Mouse (Mus musculus): ENCODE measurements at regions not wholly inside any gene's neighbourhood (a gene's known extent, or its start where the extent isn't known, plus 50 kb on each side); places are given as distances from the start of the nearest gene placed in this dataset.

DNA sequence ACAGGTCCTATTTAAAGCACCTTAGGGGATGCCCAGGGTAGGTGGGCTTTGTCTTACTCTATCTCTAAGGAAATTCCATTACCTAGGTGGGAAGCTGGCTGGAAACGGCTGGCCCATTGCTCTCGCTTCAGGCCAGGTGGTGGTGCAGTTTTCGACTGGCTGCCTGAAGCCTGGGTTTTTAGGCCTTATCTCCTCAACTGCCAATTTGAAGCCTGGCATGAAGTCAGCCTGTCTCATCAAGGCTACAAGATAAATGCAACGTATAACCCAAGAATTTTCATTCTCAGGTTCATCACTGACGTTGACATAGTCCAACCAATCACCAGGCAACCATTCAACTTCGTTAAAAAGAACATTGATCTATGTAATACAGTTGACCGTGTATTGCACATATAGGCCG is 417.3 kb upstream of the Gm6657 start:
- DNase-seq = no peak

DNA sequence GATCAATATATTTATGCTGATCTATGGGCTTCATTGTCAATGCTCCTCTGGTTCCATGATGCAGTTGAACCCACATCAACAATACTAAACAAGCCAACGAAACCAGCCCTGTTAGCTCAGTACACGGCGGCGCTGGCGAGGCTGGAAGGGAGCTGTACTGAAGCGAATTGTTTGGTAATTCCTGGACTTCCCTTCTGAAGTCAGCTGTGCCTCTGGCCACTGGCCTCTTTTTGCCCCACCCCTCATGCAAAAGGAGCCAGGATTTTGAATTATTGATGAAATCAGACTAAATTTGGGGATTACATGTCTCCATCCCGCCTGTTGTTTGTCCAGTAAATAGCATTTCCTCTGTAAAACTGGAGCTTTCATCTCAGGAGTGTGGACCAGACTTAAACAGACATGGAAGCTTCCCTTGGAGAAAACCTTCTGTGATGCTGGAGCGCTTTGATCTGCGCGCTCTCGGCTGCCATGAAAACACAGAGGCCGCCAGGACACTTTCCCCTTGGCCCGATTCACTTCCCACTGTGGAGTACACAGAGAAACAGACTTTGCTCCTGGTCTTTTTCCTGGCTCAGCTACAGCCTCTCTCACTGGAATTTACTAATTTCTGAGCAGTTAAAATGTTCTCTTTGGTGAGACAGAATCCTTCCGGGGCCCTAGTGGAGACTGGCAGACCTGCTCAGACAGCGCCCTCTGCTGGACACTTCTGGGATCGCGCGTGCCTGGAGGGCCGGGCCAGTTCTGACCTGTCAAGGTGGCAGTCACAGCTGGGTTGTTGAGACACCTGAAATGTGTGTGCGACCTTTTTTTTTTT is 412.9 kb upstream of the Gm6657 start:
- peak; percentile 88 for DNase-seq

DNA sequence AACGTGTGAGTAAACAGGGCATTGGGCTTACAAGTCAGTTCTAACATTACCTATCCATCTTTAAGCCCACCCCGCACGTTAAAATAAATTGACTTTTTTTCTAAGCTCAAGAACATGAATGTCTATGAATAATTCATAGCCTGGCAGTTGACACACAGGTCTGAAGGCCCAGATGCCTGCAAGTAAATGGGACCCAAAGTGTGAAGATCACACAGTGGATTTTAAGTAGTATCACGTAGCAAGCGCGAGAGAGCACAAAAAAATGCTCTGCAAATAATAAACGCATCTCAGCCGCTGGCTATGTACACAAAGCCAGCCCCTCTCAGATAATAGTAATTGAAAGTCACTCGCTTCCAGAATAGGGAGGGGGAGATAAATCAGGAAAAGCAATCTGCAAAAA is 410.1 kb upstream of the Gm6657 start:
- DNase-seq = no peak

DNA sequence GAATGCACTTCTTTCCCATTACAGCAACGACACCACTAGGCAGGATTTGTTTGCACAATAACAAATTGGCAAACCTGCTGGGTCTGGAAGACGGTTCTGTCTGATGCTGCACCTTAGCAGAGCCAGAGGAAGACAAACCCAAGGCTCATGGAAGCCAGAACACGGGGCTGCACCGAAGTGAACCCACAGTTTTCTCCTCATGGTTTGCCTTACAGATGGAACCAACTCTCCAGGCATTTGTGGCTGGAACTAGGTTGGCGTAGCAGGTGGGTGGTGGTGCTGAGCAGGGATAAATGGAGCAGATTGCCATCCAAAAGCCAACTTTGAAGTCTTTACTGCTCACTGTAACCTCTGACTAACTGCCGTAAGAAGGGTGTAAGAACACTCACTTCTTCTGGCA is 408.4 kb upstream of the Gm6657 start:
- no peak for DNase-seq

DNA sequence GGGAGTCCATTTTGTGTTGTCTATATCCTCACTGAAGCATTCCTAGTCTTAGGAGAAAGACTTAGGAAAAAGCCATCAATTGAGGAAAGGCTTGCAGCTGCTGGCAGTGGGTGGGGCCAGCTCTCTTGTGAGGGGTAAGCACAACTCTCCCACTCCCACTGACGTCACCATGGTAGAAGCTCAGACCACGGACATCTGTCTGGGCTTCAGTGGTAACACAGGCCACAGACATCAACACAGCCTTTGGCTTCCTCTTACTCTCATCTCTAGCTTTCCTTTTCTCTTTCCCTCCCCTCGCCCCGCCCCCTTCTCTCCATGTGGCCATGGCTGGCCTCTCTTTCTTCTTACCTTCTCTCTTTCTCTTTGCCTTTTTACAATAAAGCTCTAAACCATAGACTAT is 407.4 kb upstream of the Gm6657 start:
- DNase-seq = no peak

DNA sequence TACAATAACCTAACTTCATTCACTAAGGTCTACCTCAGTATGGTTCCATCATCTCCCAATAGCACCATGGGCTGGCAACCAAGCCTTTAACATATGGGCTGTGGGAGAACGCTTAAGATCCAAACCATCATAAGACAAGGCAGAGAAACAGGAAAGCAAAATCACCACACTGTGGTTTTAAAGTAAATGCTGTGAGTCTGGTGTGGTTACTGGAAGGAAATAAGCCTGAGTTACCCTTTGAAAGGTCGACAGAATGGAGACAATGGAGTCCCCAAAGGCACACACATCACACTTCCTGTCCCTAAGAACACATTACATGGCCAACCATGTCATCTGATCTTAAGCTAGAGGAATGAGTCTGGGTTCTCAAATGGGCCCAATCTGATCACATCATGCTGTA is 405.8 kb upstream of the Gm6657 start:
- no peak for DNase-seq

DNA sequence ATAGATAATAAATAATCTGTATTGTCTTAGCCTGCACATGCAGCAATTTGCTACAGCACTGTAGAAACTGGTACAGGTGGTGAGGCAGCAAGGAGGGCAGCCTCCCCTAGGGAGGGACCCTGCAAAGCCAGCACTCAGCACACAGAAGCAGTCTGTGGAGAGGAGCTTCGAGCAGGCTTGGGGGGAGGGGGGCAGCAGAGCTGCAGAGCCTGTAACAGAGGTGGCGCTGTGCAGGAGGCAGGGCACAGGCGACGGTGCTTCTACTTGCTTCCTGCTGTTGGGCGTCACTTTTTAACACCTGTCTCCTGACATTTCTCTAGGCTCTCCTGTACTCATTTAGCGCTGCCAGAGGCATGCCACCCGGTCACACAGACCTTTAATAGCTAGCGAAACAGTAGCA is 404.6 kb upstream of the Gm6657 start:
- DNase-seq = peak; percentile 5

DNA sequence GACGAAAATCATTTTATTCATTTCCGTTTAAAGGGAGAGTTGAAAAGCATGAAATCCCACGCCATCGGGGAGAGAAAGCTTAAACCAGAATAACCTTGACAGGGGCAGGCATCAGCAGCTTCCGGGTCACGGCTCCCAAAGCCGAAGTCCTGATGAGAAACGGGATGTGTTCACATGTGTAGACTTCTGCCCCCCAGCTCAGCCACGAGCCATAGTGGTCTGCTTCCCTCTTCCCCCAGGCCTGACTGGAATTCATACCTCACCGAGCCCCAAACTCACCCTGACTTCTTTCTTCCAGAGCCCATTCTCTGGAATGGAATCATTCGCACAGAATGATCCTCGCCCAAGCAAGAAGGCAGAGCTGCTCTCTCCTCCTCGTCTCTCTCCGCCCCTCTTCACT is 404.2 kb upstream of the Gm6657 start:
- DNase-seq = no peak

DNA sequence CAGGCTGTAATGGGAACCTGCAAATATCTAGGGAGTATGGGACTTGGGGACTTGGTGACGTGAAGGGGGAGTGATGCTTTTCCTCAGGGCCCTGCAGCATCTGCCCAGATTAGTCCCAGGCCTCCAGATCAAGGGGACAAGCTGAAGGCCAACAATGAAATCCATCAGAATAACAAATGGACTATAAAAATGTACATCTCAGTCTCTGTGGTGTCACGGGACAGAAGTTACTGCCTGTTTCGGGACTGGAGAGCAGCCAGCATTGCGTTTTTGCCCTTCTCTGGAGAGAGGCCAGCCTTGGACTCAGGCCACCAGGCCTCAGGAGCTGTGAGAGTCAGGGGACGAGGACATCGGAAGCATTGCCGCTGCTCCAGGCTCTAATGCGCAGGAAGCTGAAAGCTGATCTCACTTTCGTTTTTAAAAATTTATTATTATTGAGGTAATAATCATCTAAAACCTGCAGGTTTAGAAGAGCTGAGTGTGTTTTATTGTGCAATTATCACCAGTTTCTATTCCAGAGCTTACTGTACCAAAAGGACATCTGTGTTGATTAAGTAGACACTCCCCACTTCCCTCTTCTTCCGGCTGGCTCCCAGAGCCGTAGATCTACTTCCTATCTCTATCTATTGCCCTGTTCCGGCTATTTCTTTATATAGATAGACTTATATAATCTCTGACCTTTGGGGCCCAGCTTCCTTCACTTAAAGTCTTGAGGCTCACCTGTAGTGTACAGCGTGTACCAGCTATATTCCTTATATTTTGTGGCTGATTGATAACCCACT is 403.0 kb upstream of the Gm6657 start:
- peak; percentile 94 for DNase-seq

DNA sequence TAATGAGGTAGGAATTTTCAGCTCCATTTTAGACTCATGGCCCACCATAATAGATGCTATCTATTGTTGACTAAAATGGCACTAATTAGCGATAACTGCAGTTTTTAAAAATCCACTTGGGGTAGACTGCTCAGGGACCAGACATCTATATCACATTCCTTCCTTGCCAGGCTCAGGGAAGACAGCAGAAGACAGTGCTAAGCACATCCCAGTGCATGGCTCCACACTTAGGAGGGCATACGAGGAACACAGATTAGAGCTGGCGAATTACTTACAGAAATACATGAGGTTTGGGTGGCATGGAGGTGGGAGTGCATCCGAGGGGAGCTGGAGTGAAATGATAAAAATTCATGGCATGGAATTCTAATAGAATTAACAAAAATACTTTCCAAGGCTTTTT is 395.5 kb upstream of the Gm6657 start:
- no peak for DNase-seq

DNA sequence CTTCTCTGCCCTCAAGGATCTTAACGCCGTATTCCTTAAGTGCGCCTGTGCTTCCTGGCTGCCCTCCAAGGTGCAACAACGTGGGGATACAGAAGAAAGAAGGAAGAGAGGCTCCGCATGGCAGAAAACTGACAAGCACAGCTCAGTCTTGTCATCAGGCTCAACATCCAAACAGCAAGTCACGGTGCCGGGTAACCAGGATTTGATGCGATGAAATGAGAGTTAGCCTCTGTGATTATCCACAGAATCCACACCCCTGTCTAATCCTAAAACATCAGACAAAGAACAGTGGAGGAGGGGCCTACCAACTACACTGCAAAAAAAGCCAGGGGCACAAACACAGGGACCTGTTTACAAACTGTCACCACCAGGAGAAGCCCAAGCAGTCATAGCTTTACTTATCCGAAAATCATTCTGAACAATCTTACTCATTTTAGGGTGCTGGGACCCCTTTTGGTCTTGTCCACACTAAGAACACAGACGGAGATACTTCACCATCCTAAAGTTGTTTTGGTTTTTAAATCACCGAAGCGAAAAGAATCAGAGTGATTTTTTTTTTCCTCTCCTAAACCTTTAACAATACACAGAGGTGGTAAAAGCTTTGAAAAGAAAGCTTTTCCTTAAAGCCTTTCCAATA is 394.8 kb upstream of the Gm6657 start:
- DNase-seq = no peak

DNA sequence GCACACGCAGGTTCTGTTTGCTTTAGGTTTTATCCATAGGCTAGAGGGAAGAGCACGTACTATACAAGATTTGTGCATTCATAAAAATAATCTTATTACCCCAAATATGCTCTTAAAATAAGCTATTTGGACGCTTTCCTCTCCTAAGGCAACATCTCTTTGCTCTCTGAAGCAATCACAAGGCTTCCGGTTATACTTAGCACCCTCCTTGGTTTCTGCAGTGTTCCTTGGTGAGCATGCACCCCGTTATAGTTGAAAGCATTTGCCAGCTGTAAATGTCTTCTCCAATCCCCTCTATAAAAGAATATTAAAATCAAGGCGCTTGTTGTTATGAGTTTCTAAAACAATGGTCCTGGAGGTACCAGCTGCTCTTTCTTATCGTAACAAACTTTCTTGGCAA is 386.4 kb upstream of the Gm6657 start:
- no peak for DNase-seq

DNA sequence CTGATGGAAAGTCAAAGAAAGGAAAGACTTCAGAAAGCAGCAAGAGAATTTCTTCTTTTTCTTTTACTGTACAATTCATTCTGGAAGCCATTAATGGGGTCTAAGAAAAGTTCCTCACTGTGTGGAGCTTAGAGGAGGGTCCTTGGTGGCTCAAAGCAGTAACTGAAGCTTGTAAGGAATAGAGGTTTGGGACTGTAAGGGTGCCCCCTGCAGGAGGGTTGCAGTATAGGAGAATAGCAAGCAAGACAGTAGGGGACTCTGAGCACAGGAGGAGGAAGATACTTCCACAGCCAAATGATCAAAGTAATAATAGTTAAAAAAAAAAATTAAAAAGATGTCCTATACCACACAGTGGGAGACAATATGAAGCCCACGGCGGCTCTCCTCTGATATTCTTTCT is 382.8 kb upstream of the Gm6657 start:
- DNase-seq = peak; percentile 40

DNA sequence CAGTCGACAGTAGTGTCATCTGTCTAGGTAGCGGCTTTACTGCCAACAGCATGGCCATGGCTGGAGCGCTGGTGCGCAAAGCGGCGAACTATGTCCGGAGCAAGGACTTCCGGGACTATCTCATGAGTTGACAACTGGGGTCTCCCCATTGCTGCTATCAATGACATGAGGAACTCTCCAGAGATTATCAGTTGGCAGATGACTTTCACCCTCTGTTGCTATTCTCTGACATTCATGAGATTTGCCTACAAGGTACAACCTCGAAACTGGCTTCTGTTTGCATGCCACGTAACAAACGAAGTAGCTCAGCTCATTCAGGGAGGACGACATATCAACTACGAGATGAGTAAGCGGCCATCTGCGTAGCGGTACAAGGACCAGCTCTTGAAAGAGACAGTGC is 374.6 kb upstream of the Gm6657 start:
- no peak for DNase-seq

DNA sequence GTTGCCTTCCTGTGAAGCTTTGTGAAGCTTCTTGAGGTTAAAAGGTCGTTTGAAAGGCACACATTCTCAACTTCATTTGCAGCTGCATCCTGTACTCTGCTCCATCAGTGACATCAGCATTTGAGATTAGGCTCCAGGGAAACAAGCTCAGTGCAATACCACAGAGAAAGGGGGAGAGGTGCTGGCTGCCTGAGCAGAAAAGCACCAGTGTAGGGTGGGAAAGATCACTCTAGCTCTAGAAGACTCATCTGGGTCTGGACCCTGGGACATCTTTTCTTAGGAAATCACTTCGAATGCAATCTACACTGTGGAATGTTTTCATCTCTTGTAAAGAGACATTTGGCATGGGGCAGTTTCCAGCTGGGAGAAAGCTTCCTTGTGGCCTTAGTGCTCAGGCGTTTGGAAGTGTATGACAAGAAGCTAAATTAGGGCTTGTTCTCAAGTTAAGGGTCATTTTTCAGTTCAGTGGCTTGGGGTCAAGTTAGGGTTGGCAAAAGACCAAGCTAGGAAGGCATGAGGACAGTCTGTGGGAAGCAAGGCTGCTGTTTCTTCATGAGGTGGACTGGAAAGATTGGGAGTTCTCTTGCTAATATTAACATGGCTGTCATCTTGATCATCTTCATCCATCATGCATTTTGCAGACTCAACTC is 370.5 kb upstream of the Gm6657 start:
- peak; percentile 4 for DNase-seq

DNA sequence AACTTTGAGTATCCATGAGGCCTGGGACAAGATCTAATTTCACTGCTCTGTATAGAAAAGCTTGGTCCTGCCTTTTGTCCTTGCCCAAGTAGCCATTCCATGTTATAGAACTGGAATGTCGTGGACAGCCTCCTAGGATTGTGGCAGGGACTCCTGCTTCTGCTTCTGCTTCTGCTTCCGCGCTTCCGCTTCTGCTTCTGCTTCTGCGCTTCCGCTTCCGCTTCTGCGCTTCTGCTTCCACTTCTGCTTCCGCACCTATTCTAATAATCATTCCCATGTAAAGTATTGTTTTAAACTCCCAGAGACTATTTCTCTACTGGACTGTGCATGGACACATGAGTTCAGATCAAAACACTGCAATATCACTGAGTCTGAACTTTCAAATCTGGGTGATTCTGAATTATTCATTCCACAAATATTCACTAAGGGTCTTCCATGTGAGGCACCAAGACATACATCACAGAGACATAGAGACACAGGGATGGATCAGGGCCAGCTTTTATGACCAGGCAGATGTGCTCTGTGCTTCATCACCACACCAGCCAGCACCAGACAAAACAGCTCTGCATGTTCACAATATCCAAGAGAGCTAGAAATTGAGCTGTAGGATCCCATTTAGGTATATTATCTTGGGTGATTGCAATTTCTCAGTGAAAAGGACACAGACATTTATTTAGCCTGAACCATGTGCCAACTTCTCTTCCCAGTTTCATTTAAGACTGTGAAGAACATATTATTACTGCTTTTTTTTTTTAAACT is 360.5 kb upstream of the Gm6657 start:
- DNase-seq = no peak

DNA sequence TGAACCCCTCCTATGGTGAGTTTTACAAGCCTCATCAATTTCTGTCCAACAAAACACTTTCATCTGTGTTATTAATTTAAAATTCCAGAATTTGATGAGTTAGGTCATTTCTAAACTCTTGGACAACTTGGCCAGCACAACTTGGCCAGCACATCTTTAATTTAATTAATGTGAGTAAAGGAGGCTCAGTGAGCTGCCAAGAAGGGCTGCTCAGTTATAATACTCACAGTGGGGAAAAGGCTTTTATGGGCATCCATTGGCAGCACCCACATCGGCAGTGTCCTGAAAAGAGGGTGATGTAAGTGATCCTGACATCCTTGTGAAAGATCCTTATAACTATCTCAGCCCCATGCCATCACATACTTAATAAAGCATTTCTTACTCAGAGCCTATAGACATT is 359.2 kb upstream of the Gm6657 start:
- no peak for DNase-seq

DNA sequence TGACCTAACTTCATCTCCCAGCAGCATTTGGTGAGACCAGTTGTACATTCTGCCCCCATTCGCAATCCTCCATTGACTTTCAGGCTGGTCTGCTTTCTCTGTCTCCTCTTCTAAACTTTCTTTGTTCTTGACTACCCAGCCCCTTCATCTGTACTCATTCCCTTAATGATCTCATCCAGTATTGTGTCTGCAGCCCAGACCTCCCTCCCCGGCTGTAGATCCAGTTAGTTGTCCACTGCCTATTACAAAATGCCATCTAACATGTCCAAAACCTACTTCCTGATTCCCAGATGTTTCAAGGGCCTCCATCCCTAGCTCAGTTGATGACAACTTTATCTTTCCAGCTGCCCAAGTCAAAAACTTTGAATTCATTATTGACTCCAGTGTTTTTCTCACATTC is 357.8 kb upstream of the Gm6657 start:
- no peak for DNase-seq

DNA sequence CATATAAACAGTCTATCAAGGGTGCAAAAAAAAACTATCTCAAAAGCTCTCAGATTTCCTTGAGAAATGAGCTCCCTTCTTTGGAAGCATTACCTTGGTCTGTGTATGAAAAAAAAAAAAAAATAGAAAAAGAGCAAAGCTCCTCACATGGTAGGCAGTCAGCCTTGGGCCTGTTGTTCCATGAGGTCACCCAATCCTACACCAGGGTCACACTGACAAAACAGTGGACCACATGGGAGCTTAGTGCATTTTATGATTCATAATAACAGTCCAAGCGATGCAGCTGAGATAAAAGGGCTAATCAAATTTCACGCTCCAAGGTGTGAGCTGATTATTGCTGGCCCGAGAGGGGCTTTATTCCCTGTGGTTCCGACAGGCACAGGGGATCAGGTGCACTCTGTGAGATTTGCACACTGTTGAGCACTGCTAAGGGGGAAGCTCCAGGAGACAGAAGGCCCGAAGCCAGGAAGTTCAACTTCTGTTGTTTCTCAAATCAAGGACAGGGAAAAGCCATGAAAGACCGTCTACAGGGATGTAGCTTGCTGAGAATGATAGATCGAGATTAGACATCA is 352.1 kb upstream of the Gm6657 start:
- peak; percentile 57 for DNase-seq

DNA sequence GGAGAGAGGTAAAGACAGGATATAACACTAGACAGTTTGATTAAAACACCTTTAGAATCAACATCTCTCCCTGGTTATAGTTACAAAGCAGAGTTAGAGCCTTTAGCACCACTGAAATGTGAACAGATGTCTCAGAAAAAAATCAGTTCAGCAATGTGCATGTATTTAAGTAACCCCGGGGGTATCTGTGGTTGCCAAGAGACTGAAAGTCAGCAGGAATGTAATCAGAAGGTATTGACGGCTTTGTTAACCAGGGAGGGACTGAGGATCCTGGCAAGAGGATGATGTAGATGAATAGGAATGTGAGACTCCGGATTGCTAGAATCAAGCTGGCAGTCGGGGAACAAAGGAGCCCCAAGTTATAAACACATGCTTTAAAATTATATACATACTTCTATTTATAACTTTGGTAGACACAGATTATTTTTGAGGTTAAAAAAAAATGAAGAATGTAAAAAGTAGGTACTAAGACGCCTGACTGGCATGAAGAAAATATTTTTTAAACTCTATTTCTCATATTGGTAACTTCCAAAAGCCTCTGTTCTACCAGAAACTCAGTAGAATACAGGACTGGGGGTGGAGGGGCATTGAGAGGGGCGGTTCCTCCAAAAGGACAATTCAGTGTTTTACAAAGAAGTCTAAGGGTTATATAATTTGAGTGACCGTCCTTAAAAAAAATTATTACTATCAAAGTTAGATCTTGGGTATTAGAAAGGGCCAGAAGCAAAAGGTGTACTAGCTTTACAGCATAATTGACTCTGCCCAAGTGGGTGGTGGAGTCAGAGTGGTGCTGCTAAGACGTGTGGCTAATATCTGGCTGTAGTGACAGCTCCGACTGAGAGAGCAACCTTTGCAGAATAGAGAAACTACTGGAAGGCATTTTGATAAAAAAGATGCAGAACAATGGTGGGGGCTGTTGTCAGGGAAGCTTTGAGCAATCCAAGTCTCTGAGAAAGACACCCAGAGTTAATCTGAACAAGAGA is 341.2 kb upstream of the Gm6657 start:
- DNase-seq = no peak

All from adrenal gland, adult 2 months (tissue).